Mouse (Mus musculus): ENCODE results near the gene Nol9. TPM values are rescaled to one million over a fixed set of nuclear protein-coding genes. Genes with fewer than 3 reads are reported as not detected.

Gene Nol9
- polyA plus RNA-seq (2016; fragmentation: Nextera tagmentation; extraction: Ambion mirVana) = 37.7 and 38.9 TPM in 2 replicates

DNA sequence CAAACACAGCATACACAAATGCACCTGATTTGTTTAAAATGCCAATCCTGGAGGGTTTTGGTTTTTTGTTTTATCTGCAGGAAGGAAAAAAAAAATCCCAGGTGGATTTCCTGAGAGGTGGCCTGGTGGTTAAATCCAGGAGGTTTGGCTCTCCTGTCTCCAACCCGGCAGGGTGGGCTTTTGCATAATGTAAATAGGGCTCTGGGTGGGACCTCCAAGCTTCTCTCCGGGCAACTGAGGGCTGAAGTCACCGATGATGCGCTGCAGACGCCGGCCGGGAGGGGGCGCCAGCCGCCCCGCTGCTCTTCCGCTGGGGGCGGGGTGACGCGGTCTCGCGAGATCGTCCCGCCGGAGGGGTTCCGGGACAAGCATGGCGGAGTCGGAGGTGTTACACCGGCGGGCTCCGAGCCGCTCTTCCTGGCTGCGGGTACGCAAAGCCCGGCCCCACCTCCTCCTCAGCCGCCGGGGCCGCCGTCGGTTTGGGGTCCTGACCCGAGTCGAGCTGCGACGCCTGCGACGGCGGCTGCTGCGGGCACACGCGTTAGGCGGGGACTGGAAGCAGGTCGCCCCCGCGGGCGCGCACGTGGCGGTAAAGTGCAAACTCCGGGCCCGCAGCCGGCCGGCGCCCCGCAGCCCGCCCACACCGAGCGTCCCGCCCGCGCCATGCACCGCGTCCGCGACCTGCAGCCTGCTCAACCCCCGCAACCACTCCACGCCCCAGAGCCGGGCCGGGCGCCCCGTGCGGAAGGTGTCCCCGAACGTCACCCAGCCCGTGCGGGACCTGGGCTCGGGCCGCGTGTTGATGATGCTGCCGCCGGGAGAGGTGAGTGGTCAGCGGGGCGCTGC lies at the start of gene Nol9:
Gene Nol9 (plus strand): TSS at position 337 of the 846 bp plus-strand sequence.
- Histone ChIP-seq H3K36me3 (peaks cover 34% of the 10 kb centered on the region), H3K27me3 (ENCODE audit: insufficient read depth, poor library complexity, severe bottlenecking) (no peaks in the 10 kb centered on the region), H3K4me3 (peak within 1 kb of the TSS; percentile 100), H3K4me1 (replicated peaks) (peaks cover 29% of the 10 kb centered on the region), H3K9me3 (no peaks in the 10 kb centered on the region), H3K27ac (peak within 1 kb of the TSS; percentile 90)
- under 1% methylated on average over 86 of the region's 86 CpGs for WGBS
- peak; percentile 95 for DNase-seq (ENCODE audit: low spot score)

- peaks cover 56% of the 10 kb centered on the region for H3K4me1 ChIP-seq (replicated peaks)
- H3K36me3 ChIP-seq = peaks cover 39% of the 10 kb centered on the region
- H3K9me3 ChIP-seq = no peaks in the 10 kb centered on the region
- no peak for DNase-seq (ENCODE audit: low spot score)
- 94% methylated on average over 9 of the region's 9 CpGs for WGBS
- H3K4me3 ChIP-seq = no peak overlapping the region
- no peaks in the 10 kb centered on the region for H3K27me3 ChIP-seq (ENCODE audit: insufficient read depth, poor library complexity, severe bottlenecking)
- H3K27ac ChIP-seq = no peak overlapping the region
These were observed 47.0 kb upstream of the Nol9 start for GRCm38 (mm10) chr4:151992091-151992490.

GRCm38 (mm10) chr4:151993035-151993434 lies 46.1 kb upstream of the Nol9 start:
- Histone ChIP-seq H3K36me3 (peaks cover 39% of the 10 kb centered on the region), H3K4me3 (no peak overlapping the region), H3K9me3 (no peaks in the 10 kb centered on the region), H3K4me1 (replicated peaks) (peaks cover 54% of the 10 kb centered on the region), H3K27me3 (ENCODE audit: insufficient read depth, poor library complexity, severe bottlenecking) (0 out of 2 replicates have a peak, but pooled peaks cover 5% of the 10 kb centered on the region), H3K27ac (no peak overlapping the region)
- no peak for DNase-seq (ENCODE audit: low spot score)
- 92% methylated on average over 6 of the region's 6 CpGs for WGBS

GRCm38 (mm10) chr4:151994228-151995171 lies 44.6 kb upstream of the Nol9 start:
- Histone ChIP-seq H3K36me3 (peaks cover 39% of the 10 kb centered on the region), H3K4me1 (replicated peaks) (peaks cover 40% of the 10 kb centered on the region), H3K4me3 (peak overlapping the region; percentile 99), H3K9me3 (no peaks in the 10 kb centered on the region), H3K27ac (peak overlapping the region; percentile 96), H3K27me3 (ENCODE audit: insufficient read depth, poor library complexity, severe bottlenecking) (0 out of 2 replicates have a peak, but pooled peaks cover 5% of the 10 kb centered on the region)
- DNase-seq (ENCODE audit: low spot score) = peak; percentile 61
- WGBS = 1% methylated on average over 61 of the region's 61 CpGs

GRCm38 (mm10) chr4:151995371-151996172 lies 43.5 kb upstream of the Nol9 start:
- no peak for DNase-seq (ENCODE audit: low spot score)
- Histone ChIP-seq H3K4me1 (replicated peaks) (peaks cover 37% of the 10 kb centered on the region), H3K9me3 (no peaks in the 10 kb centered on the region), H3K27ac (peak overlapping the region; percentile 96), H3K36me3 (peaks cover 28% of the 10 kb centered on the region), H3K4me3 (peak overlapping the region; percentile 99), H3K27me3 (ENCODE audit: insufficient read depth, poor library complexity, severe bottlenecking) (0 out of 2 replicates have a peak, but pooled peaks cover 5% of the 10 kb centered on the region)
- under 1% methylated on average over 97 of the region's 111 CpGs for WGBS

DNA sequence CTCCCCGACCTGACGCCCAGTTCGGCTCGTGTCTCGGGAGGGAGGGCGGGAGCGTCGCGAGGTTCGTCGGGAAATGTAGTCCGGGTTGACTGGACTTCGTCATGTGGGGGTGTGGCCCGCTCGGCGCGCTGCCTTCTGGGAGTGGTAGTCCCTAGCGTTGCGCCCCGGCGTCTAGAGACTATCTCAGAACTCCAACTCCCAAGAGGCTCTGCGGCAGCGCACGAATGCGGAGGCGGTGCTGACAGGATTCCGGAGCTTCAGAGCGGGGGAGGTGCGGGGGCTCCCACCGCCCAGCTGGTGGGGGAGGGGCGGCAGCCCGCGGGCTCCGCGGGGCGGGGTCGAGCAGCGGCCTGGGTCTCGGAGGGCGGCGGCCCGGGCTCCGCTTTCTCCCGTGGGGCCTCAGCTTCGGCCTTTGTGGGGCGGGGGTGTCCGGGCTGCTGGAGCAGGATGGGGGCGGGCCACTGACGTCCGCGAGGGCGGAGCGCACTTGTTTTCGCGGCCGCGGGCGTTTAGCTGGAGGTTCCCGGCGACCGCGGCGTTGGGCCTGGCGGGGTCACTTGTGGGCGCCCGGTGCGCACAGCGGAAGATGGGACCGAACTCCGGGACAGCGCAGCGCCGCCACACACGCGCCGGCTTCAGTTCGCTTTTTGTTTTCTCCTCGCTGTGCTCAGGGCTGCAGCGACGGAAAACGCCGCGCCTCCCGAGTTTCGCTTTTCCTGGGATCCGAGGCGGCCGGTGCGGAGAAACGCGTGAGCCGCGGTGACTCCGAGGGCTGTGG lies 42.8 kb upstream of the Nol9 start, which contains the start of gene Phf13:
Gene Phf13 (minus strand): TSS at position 86 of the 778 bp plus-strand sequence.
- Histone ChIP-seq H3K4me3 (peak within 1 kb of the TSS; percentile 99), H3K27me3 (ENCODE audit: insufficient read depth, poor library complexity, severe bottlenecking) (0 out of 2 replicates have a peak, but pooled peaks cover 5% of the 10 kb centered on the region), H3K9me3 (no peaks in the 10 kb centered on the region), H3K36me3 (peaks cover 21% of the 10 kb centered on the region), H3K27ac (peak within 1 kb of the TSS; percentile 96), H3K4me1 (replicated peaks) (peaks cover 37% of the 10 kb centered on the region)
- under 1% methylated on average over 94 of the region's 94 CpGs for WGBS
- DNase-seq (ENCODE audit: low spot score) = peak; percentile 100

DNA sequence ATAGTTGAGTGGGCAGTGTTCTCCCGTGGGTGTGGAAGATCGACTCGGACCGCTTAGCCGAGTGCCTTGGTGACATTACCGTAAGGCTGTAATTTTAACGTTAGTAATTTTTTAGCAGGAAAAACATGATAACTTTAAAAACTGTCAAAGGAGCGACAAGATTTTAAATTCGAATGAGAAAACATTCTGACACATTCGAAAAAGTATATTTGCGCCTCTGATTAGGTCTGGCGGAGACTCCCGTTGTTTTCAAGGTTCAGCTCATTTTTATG lies 42.2 kb upstream of the Nol9 start:
- peak overlapping the region; percentile 99 for H3K4me3 ChIP-seq
- H3K9me3 ChIP-seq = no peaks in the 10 kb centered on the region
- DNase-seq (ENCODE audit: low spot score) = no peak
- H3K4me1 ChIP-seq (replicated peaks) = peaks cover 37% of the 10 kb centered on the region
- 7% methylated on average over 13 of the region's 13 CpGs for WGBS
- peak overlapping the region; percentile 96 for H3K27ac ChIP-seq
- 0 out of 2 replicates have a peak, but pooled peaks cover 5% of the 10 kb centered on the region for H3K27me3 ChIP-seq (ENCODE audit: insufficient read depth, poor library complexity, severe bottlenecking)
- H3K36me3 ChIP-seq = peaks cover 15% of the 10 kb centered on the region

DNA sequence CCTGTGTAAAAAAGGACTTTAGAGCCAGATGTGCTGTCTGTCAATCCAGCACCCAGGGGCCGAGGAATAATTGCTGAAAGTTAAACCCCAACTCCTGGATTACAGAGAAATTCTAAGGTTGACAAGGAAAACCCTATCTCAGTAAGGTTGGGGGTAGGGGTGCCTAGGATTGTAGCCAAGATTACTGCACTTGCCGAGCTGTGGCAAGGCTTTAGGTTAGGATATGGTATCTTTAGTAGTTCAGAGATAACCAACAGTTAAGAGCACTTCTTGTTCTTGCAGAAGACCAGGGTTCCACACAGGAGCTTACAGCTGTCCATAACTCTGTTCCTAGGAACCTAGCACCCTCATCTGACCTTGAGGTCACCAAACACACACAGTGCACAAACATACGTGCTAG lies 41.4 kb upstream of the Nol9 start:
- H3K4me3 ChIP-seq = peak overlapping the region; percentile 99
- H3K4me1 ChIP-seq (replicated peaks) = peaks cover 33% of the 10 kb centered on the region
- 81% methylated on average over 3 of the region's 3 CpGs for whole genome bisulfite sequencing

DNA sequence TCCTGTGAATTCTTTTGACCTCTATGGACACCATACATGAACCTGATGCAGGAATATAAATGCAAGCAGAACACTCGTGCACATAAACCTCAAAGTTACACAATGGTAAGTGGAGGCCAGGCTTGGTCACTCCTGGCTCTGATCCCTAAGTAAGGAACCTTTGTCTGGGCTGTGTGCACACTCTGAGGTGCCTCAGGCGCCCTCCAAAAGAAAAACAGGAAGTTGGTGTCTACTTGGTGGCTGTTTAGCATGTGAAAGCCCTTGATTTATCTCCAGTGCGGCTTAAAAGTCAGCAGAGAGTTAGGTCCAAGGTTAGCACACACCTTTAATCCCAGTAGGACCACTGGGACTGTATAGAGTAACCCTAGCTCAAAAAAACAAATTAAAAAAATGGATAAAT lies 39.6 kb upstream of the Nol9 start:
- 63% methylated on average over 3 of the region's 3 CpGs for WGBS
- H3K4me1 ChIP-seq (replicated peaks) = peaks cover 18% of the 10 kb centered on the region
- no peaks in the 10 kb centered on the region for H3K9me3 ChIP-seq
- H3K36me3 ChIP-seq = no peaks in the 10 kb centered on the region
- no peak overlapping the region for H3K4me3 ChIP-seq
- no peak for DNase-seq (ENCODE audit: low spot score)
- H3K27me3 ChIP-seq (ENCODE audit: insufficient read depth, poor library complexity, severe bottlenecking) = 0 out of 2 replicates have a peak, but pooled peaks cover 5% of the 10 kb centered on the region
- no peak overlapping the region for H3K27ac ChIP-seq

More for the DNA sequence above, 41.4 kb upstream of the Nol9 start:
- DNase-seq (ENCODE audit: low spot score) = no peak
- 0 out of 2 replicates have a peak, but pooled peaks cover 5% of the 10 kb centered on the region for H3K27me3 ChIP-seq (ENCODE audit: insufficient read depth, poor library complexity, severe bottlenecking)
- H3K36me3 ChIP-seq = peaks cover 7% of the 10 kb centered on the region
- H3K27ac ChIP-seq = no peak overlapping the region
- no peaks in the 10 kb centered on the region for H3K9me3 ChIP-seq

GRCm38 (mm10) chr4:152000906-152001305 lies 38.2 kb upstream of the Nol9 start:
- Histone ChIP-seq H3K4me1 (replicated peaks) (peaks cover 16% of the 10 kb centered on the region), H3K9me3 (no peaks in the 10 kb centered on the region), H3K27me3 (ENCODE audit: insufficient read depth, poor library complexity, severe bottlenecking) (0 out of 2 replicates have a peak, but pooled peaks cover 5% of the 10 kb centered on the region), H3K4me3 (no peak overlapping the region), H3K27ac (no peak overlapping the region), H3K36me3 (no peaks in the 10 kb centered on the region)
- no peak for DNase-seq (ENCODE audit: low spot score)
- 61% methylated on average over 4 of the region's 4 CpGs for WGBS

GRCm38 (mm10) chr4:152001335-152001734 lies 37.8 kb upstream of the Nol9 start:
- WGBS = 65% methylated on average over 4 of the region's 4 CpGs
- DNase-seq (ENCODE audit: low spot score) = no peak
- Histone ChIP-seq H3K4me3 (no peak overlapping the region), H3K4me1 (replicated peaks) (peaks cover 16% of the 10 kb centered on the region), H3K36me3 (no peaks in the 10 kb centered on the region), H3K27ac (no peak overlapping the region), H3K27me3 (ENCODE audit: insufficient read depth, poor library complexity, severe bottlenecking) (peaks cover 7% of the 10 kb centered on the region; the same call in 1 of the 2 replicates), H3K9me3 (no peaks in the 10 kb centered on the region)
